In genomic region chr13:64250363-64250762, GRCm38 (mm10) we compare ENCODE assay signal across 9 mouse cellular contexts. TPM values are rescaled to one million over a fixed set of nuclear protein-coding genes. Genes with fewer than 3 reads are reported as not detected.
DNase-seq lines count a peak whose midpoint lies in the region; ATAC-seq lines count a peak whose summit lies in the region.
"Had no signal": no experiment of that assay in that cellular context is flagged by ENCODE, and none has a peak within 500 bp of the region (broad histone marks: within the 10 kb centered on the region; RNA-seq: fewer than 3 reads in every experiment).

No protein-coding gene starts in this region.

- H3K36me3 ChIP-seq in intestine, embryonic 16.5 days (ENCODE audit: control insufficient read depth, insufficient read depth, low read length) = no peaks in the 10 kb centered on the region
- H3K36me3 ChIP-seq: embryonic facial prominence, embryonic 15.5 days had no signal

- H3K27me3 ChIP-seq in intestine, embryonic 16.5 days (replicated peaks; ENCODE audit: control insufficient read depth, insufficient read depth, low read length) = no peaks in the 10 kb centered on the region
- H3K27me3 ChIP-seq: embryonic facial prominence, embryonic 15.5 days had no signal

- no peak overlapping the region for H3K4me3 ChIP-seq in intestine, embryonic 16.5 days (ENCODE audit: low read length)
- H3K4me3 ChIP-seq: embryonic facial prominence, embryonic 15.5 days had no signal

- ATAC-seq in megakaryocyte, adult 5-6 weeks (ENCODE audit: poor library complexity, severe bottlenecking) = 0 out of 2 replicates have a peak, but pooled peaks have one; percentile 23
- ATAC-seq in intestine, embryonic 16.5 days = no peak
- ATAC-seq in frontal cortex, adult (ENCODE audit: low TSS enrichment) = no peak

- 25% methylated on average over 1 of the region's 1 CpGs for WGBS in intestine, embryonic 16.5 days

- H3K4me2 ChIP-seq in intestine, embryonic 16.5 days (ENCODE audit: low read depth, low read length) = no peak overlapping the region
- H3K4me2 ChIP-seq: embryonic facial prominence, embryonic 15.5 days had no signal

- peak; percentile 24 for DNase-seq in adrenal gland, adult 2 months
- no peak for DNase-seq in adrenal gland, postnatal 4 days (ENCODE audit: low spot score in 2 of 2)
- peak; percentile 32 to 34 for DNase-seq in layer of hippocampus, postnatal 10 days (ENCODE audit: low spot score in 2 of 2)
- no peak for DNase-seq in layer of hippocampus, adult 9-11 months
- peak; percentile 60 for DNase-seq in adrenal gland, postnatal 14 days

- H3K4me1 ChIP-seq in intestine, embryonic 16.5 days (ENCODE audit: control insufficient read depth, insufficient read depth, low read length) = peaks cover 5% of the 10 kb centered on the region; the same call in 1 of the 2 replicates

- no peak overlapping the region for H3K9ac ChIP-seq in intestine, embryonic 16.5 days (ENCODE audit: low read depth, low read length)
- H3K9ac ChIP-seq: embryonic facial prominence, embryonic 15.5 days had no signal

- H3K27ac ChIP-seq in intestine, embryonic 16.5 days (ENCODE audit: low read length) = no peak overlapping the region
- H3K27ac ChIP-seq: embryonic facial prominence, embryonic 15.5 days had no signal

- H3K9me3 ChIP-seq in intestine, embryonic 16.5 days (ENCODE audit: control insufficient read depth, low read length) = no peaks in the 10 kb centered on the region
- H3K9me3 ChIP-seq: embryonic facial prominence, embryonic 15.5 days had no signal

RNA-seq across cellular contexts. Expression of gene Cdc14b, which starts 24.7 kb away (rescaled TPM):
- total RNA-seq in adrenal gland, adult 2 months (2021) = 10 to 100 TPM in 1 of 2 experiments, 1 to 10 TPM in 1; 8.9 to 10.4 TPM
- polyA plus RNA-seq in adrenal gland, adult 2 months (2012; rRNA removed) = 2.9 and 4.1 TPM in 2 replicates
- total RNA-seq in adrenal gland, postnatal 4 days (2021) = 10 to 100 TPM; 11.0 to 11.5 TPM
- total RNA-seq in layer of hippocampus, postnatal 10 days (2021) = 1 to 10 TPM; 2.6 to 3.2 TPM
- 10.0 and 10.6 TPM in 2 replicates for total RNA-seq in adrenal gland, postnatal 14 days (2021)
- total RNA-seq in megakaryocyte, adult 5-6 weeks (2015) = 5.0 and 5.1 TPM in 2 replicates
- total RNA-seq in megakaryocyte, adult 5-6 weeks (2017) = 3.7 and 5.1 TPM in 2 replicates
- 22.5 and 27.1 TPM in 2 replicates for polyA plus RNA-seq in intestine, embryonic 16.5 days (2015; fragmentation: Nextera tagmentation; extraction: Ambion mirVana)

Comparison
In these comparisons a context has a peak if more than half of its experiments do, and no peak if none do; other contexts are left out.
1. DNase-seq: peak in adrenal gland, adult 2 months (single experiment), layer of hippocampus, postnatal 10 days (2 of 2) and adrenal gland, postnatal 14 days (single experiment); none in adrenal gland, postnatal 4 days (0 of 2) and layer of hippocampus, adult 9-11 months (single experiment).